Mouse (Mus musculus) lung, adult 2 months (tissue): ENCODE measurements around the gene Bmp8a.
"Not testable (repeated sequence)": the region's sequence is repeated elsewhere in the genome, so short reads cannot be mapped to it uniquely, and the experiment has no call there.

Experiments used
- CTCF ChIP-seq: fragments of 200-500 bp; IDR thresholded peaks from 2 replicates; pipeline ENCODE4 v1.5.1; 2011; ENCODE audit warnings: mild to moderate bottlenecking, low read length, control low read depth; ENCODE audit not compliant: insufficient read depth
- POLR2A ChIP-seq: fragments of 200-500 bp; IDR thresholded peaks from 2 replicates; pipeline ENCODE4 v1.6.1; 2011; ENCODE audit warnings: low read depth, mild to moderate bottlenecking, control low read depth, low read length, borderline replicate concordance; ENCODE audit errors: extremely low read depth

DNA sequence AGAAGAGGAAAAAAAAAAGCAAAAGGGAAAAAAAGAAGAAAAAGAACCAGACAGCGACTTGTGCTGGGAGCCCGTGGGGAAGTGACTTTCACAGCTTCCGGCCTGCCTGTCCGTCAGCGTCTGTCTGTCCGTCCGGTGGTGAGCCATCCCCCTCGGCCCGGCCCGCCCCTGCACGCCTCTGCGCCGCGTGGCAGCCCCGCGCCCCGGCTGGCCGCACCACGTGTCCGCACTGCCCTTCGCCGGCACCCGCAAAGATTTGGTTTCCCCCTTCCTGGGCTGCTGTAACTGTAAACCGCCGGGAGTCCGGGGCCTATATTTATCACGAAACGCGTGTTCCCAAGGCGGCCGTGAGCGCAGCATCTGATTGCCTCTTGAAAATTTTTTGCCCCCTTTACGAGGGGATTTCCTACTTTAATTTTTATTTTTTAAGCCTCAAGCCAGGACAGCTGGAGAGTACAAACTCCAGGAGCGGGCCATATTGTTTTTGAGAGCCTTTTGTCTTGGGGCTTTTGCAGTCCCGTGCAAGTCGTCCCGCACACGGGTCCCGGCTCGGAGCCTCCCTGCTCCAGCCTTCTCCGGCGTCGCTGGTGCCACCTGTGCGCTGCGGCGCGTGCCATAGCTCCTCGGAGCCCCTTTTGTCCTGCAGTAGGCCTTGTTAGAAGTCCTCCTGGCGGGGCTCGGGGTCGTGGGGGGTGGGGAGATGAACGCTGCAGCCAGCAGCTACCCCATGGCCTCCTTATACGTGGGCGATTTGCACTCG is 60.0 kb downstream of the Bmp8a start:
- TF ChIP-seq CTCF, POLR2A: not testable (repeated sequence)
